Comparison of ENCODE assay signal across 7 mouse cellular contexts in the genomic region with DNA sequence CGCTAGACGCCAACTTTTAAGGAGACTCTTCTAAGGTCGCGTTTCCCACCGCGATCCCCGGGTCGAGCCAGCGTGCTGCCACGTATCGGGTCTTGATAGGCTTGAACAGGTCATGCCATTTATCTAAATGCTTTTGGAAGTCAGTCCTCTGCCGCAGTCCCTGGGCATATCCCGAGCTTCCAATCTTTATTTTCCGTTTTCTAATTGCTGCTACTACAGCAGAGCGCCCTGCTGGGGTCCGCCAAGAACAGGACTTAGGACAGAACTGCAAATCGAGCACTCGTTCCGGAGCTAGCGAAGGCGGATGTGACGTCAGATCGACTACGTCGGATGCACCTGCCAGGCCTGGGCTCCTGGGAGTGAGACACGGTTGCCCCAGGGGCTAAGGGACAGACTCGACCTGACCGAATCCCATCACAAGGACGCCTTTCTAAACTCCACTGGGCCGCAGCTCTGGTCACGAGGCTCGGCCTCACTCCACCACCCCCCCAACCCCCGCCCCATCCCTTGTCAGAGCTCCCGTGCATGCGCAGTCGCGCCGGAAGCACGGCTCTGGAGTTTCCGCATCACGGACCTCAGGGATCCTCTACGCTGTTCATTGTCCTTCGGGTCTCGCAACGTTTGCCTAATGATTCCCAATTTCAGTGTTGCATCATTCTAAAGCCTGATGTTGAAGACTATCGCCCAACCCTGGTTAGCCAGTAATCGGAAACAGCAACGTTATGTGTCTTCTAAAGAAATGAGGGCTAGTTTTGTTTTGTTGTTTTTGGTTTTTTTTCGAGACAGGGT. TPM values are rescaled to one million over a fixed set of nuclear protein-coding genes. Genes with fewer than 3 reads are reported as not detected.
A peak's percentile ranks its signal among the peaks of the same experiment; 100 is the strongest.
DNase-seq lines count a peak whose midpoint lies in the region; ATAC-seq and TF ChIP-seq lines count a peak whose summit lies in the region.

No protein-coding gene starts in this region.

- peak overlapping the region; percentile 49 for H3K4me3 ChIP-seq in intestine, postnatal 0 days (ENCODE audit: low read depth, low read length)
- peak overlapping the region; percentile 57 for H3K4me3 ChIP-seq in midbrain, embryonic 12.5 days
- H3K4me3 ChIP-seq in small intestine, adult 2 months (ENCODE audit: low read depth, low read length) = peak overlapping the region; percentile 77

- TF ChIP-seq POLR2A in small intestine, adult 2 months (IDR thresholded peaks at IDR 0.05; ENCODE audit: low read depth, low read length) = peak; percentile 38

- peak overlapping the region; percentile 91 for H3K27ac ChIP-seq in intestine, postnatal 0 days (ENCODE audit: low read depth, low read length)
- peak overlapping the region; percentile 98 for H3K27ac ChIP-seq in midbrain, embryonic 12.5 days (replicated peaks)
- H3K27ac ChIP-seq in small intestine, adult 2 months (ENCODE audit: insufficient read depth, low read depth, low read length) = peak overlapping the region; percentile 93

- H3K9ac ChIP-seq in intestine, postnatal 0 days (ENCODE audit: low read depth, low read length) = peak overlapping the region; percentile 54
- H3K9ac ChIP-seq in midbrain, embryonic 12.5 days (replicated peaks) = peak overlapping the region; percentile 64

- DNase-seq in adrenal gland, adult 8-10 months = peak; percentile 84
- peak; percentile 93 for DNase-seq in embryo, embryonic 9.5 days (ENCODE audit: extremely low spot score)
- DNase-seq in gastrocnemius, postnatal 4 days (ENCODE audit: low spot score in 2 of 2) = peak; percentile 74 to 87
- DNase-seq in left cerebral cortex, postnatal 4 days = peak; percentile 92

- ATAC-seq in intestine, postnatal 0 days = peak; percentile 94
- peak; percentile 95 for ATAC-seq in midbrain, embryonic 12.5 days (ENCODE audit: low FRiP score, low read depth)

- peaks cover 5% of the 10 kb centered on the region for H3K36me3 ChIP-seq in intestine, postnatal 0 days (ENCODE audit: control insufficient read depth, insufficient read depth)
- H3K36me3 ChIP-seq in midbrain, embryonic 12.5 days = peaks cover 16% of the 10 kb centered on the region
- peaks cover 5% of the 10 kb centered on the region for H3K36me3 ChIP-seq in small intestine, adult 2 months (ENCODE audit: control insufficient read depth, insufficient read depth, low read length)

- TF ChIP-seq CTCF in intestine, postnatal 0 days (IDR thresholded peaks at IDR 0.05; ENCODE audit: low read depth) = no peak
- no peak for TF ChIP-seq CTCF in small intestine, adult 2 months (IDR thresholded peaks at IDR 0.05; ENCODE audit: extremely low read depth, insufficient read length, insufficient replicate concordance, low read depth, low read length)

- no peaks in the 10 kb centered on the region for H3K9me3 ChIP-seq in intestine, postnatal 0 days (ENCODE audit: control insufficient read depth)
- H3K9me3 ChIP-seq in midbrain, embryonic 12.5 days = no peaks in the 10 kb centered on the region

- intact Hi-C loops in left cerebral cortex, postnatal 4 days (cut with DNase I) = no loop called here

- no peaks in the 10 kb centered on the region for H3K4me1 ChIP-seq in intestine, postnatal 0 days (replicated peaks; ENCODE audit: control insufficient read depth, insufficient read depth, low read length)
- peaks cover 13% of the 10 kb centered on the region for H3K4me1 ChIP-seq in midbrain, embryonic 12.5 days
- peaks cover 2% of the 10 kb centered on the region; the same call in 1 of the 2 replicates for H3K4me1 ChIP-seq in small intestine, adult 2 months (ENCODE audit: control insufficient read depth, insufficient read depth, insufficient read length, low read length)

- H3K4me2 ChIP-seq in intestine, postnatal 0 days (replicated peaks; ENCODE audit: low read depth) = peak overlapping the region; percentile 69
- H3K4me2 ChIP-seq in midbrain, embryonic 12.5 days (replicated peaks) = peak overlapping the region; percentile 75

- WGBS in intestine, postnatal 0 days = under 1% methylated on average over 49 of the region's 49 CpGs
- WGBS in midbrain, embryonic 12.5 days = 2% methylated on average over 49 of the region's 49 CpGs
- WGBS in small intestine, adult 2 months = under 1% methylated on average over 49 of the region's 49 CpGs

- H3K27me3 ChIP-seq in intestine, postnatal 0 days (replicated peaks; ENCODE audit: control insufficient read depth, insufficient read depth, low read length) = no peaks in the 10 kb centered on the region
- no peaks in the 10 kb centered on the region for H3K27me3 ChIP-seq in midbrain, embryonic 12.5 days
- H3K27me3 ChIP-seq in small intestine, adult 2 months (ENCODE audit: control insufficient read depth, insufficient read depth, low read length) = no peaks in the 10 kb centered on the region

RNA-seq across cellular contexts. Expression of gene Anp32e, which starts 21.9 kb away (rescaled TPM):
- total RNA-seq in adrenal gland, adult 8-10 months (2022) = 10 to 100 TPM; 83.8 to 94.0 (median 88.4) TPM
- 100 to 1,000 TPM; 125 to 126 TPM for total RNA-seq in gastrocnemius, postnatal 4 days (2021)
- polyA plus RNA-seq in intestine, postnatal 0 days (2015; fragmentation: Nextera tagmentation; extraction: Ambion mirVana) = 71.7 and 75.1 TPM in 2 replicates
- total RNA-seq in left cerebral cortex, postnatal 4 days (2021) = 10 to 100 TPM; 90.4 to 98.0 TPM
- 328 and 374 TPM in 2 replicates for polyA plus RNA-seq in midbrain, embryonic 12.5 days (2016; fragmentation: Nextera tagmentation; extraction: Ambion mirVana)
- 4.7 and 8.7 TPM in 2 replicates for polyA plus RNA-seq in small intestine, adult 2 months (2012; rRNA removed)

RNA-seq across cellular contexts. Expression of gene Plekho1, which starts 44.8 kb away (rescaled TPM):
- 10 to 100 TPM; 16.8 to 33.6 (median 28.7) TPM for total RNA-seq in adrenal gland, adult 8-10 months (2022)
- total RNA-seq in gastrocnemius, postnatal 4 days (2021) = 10 to 100 TPM; 94.2 to 97.4 TPM
- polyA plus RNA-seq in intestine, postnatal 0 days (2015; fragmentation: Nextera tagmentation; extraction: Ambion mirVana) = 18.9 and 23.8 TPM in 2 replicates
- total RNA-seq in left cerebral cortex, postnatal 4 days (2021) = 10 to 100 TPM; 83.3 to 89.3 TPM
- 80.1 and 82.5 TPM in 2 replicates for polyA plus RNA-seq in midbrain, embryonic 12.5 days (2016; fragmentation: Nextera tagmentation; extraction: Ambion mirVana)
- 10.8 and 31.3 TPM in 2 replicates for polyA plus RNA-seq in small intestine, adult 2 months (2012; rRNA removed)

RNA-seq across cellular contexts. Expression of gene Car14, which starts 46.5 kb away (rescaled TPM):
- 1 to 10 TPM in 1 of 4 experiments, under 1 TPM in 2, not detected in 1; 0.22 to 2.4 (median 0.55) TPM for total RNA-seq in adrenal gland, adult 8-10 months (2022)
- 10 to 100 TPM; 27.0 to 27.2 TPM for total RNA-seq in gastrocnemius, postnatal 4 days (2021)
- 0.90 TPM in 2 replicates for polyA plus RNA-seq in intestine, postnatal 0 days (2015; fragmentation: Nextera tagmentation; extraction: Ambion mirVana)
- total RNA-seq in left cerebral cortex, postnatal 4 days (2021) = 1 to 10 TPM; 2.4 to 2.5 TPM
- 19.2 and 19.5 TPM in 2 replicates for polyA plus RNA-seq in midbrain, embryonic 12.5 days (2016; fragmentation: Nextera tagmentation; extraction: Ambion mirVana)
- polyA plus RNA-seq in small intestine, adult 2 months (2012; rRNA removed) = 0.75 and 0.81 TPM in 2 replicates

RNA-seq across cellular contexts. Expression of gene Aph1a, which starts 57.2 kb away (rescaled TPM):
- total RNA-seq in adrenal gland, adult 8-10 months (2022) = 100 to 1,000 TPM; 114 to 155 (median 121) TPM
- total RNA-seq in gastrocnemius, postnatal 4 days (2021) = 10 to 100 TPM; 91.3 to 95.8 TPM
- 42.2 and 52.4 TPM in 2 replicates for polyA plus RNA-seq in intestine, postnatal 0 days (2015; fragmentation: Nextera tagmentation; extraction: Ambion mirVana)
- total RNA-seq in left cerebral cortex, postnatal 4 days (2021) = 100 to 1,000 TPM in 1 of 2 experiments, 10 to 100 TPM in 1; 91.1 to 101 TPM
- polyA plus RNA-seq in midbrain, embryonic 12.5 days (2016; fragmentation: Nextera tagmentation; extraction: Ambion mirVana) = 29.7 and 33.8 TPM in 2 replicates
- 126 and 211 TPM in 2 replicates for polyA plus RNA-seq in small intestine, adult 2 months (2012; rRNA removed)

RNA-seq across cellular contexts. Expression of gene BC028528, which starts 59.2 kb away (rescaled TPM):
- total RNA-seq in adrenal gland, adult 8-10 months (2022) = 10 to 100 TPM in 1 of 4 experiments, 1 to 10 TPM in 3; 8.0 to 10.5 (median 8.8) TPM
- 10 to 100 TPM; 14.4 to 26.0 TPM for total RNA-seq in gastrocnemius, postnatal 4 days (2021)
- 10.9 and 11.9 TPM in 2 replicates for polyA plus RNA-seq in intestine, postnatal 0 days (2015; fragmentation: Nextera tagmentation; extraction: Ambion mirVana)
- total RNA-seq in left cerebral cortex, postnatal 4 days (2021) = 10 to 100 TPM in 1 of 2 experiments, 1 to 10 TPM in 1; 6.8 to 10.8 TPM
- polyA plus RNA-seq in midbrain, embryonic 12.5 days (2016; fragmentation: Nextera tagmentation; extraction: Ambion mirVana) = 10.2 and 12.4 TPM in 2 replicates
- polyA plus RNA-seq in small intestine, adult 2 months (2012; rRNA removed) = 1.5 and 1.6 TPM in 2 replicates

Comparison
In these comparisons a context has a peak if more than half of its experiments do, and no peak if none do; other contexts are left out.
1. Peak in every context shown above with its lines: DNase-seq, ATAC-seq, H3K4me3 ChIP-seq and H3K27ac ChIP-seq.
2. RNA of gene Car14, which starts 46.5 kb away (total RNA-seq): 27.0 to 27.2 TPM in gastrocnemius, postnatal 4 days; 2.4 to 2.5 TPM in left cerebral cortex, postnatal 4 days and 0.22 to 2.4 TPM in adrenal gland, adult 8-10 months; every median in the first group is over 4 times any median in the second.